Mouse (Mus musculus): ENCODE measurements around the gene Cyp26b1.

The Cyp26b1 gene

DNA sequence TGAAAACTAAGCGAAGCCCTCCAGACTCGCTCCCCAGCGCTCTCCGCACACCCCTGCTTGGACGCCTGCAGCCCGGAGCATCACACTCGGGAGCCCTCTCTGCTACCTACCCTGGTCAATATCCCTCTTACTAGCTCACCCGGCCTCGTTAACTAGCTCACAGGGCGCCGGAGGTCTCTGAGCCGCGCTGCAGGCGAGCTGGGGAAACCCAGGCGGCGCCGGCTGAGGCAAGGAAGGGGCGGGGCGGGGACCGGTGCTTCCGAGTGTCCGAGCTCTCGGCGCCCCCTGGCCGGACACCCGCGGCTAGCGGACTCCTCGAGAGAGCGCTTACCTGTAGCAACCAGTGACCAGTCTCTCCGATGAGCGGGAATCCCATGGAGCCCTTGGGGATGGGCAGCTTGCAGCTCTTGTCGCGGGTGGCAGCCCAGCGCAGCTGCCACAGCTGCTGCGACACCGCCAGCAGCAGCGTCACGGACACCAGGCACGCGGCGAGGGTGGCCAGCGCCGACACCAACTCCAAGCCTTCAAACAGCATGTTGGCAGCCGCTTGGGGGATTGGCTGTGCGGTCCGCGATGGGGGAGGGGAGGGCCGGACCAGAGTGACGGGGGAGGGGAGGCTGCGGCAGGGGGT lies 6.1 kb downstream of the Cyp26b1 start:
- DNase-seq (ENCODE audit: low spot score): peak; percentile 80

DNA sequence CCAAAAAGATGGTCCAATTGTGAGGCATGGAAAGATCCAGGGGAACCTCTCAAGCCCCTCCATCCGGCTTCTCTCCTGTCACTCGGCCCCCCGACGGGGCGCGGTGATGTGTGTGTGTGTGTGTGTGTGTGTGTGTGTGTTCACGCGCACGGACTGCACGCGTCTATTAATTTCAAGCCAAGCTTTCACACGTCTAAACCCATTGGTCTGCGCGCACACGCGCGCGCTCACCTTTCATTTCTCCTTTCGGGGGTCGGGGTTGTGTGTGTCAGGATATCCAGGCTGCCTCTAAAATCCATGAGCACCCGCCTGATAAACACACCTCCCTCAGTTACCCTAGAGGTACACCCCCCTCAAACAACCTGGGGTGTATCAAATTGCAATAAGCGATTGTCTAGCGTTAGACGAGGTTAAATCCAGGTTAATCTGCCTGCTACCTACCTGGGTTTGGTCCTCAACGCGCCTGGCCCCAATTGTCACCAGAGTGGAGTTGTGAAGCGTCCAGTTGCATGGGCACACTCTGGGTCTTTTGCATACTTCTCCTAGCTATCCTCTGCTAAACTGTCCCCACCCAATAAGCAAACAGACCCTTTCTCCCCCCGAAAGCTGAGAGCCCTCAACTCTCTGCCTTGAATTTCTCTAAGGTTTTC lies 7.0 kb downstream of the Cyp26b1 start:
- DNase-seq (ENCODE audit: low spot score): peak; percentile 56

DNA sequence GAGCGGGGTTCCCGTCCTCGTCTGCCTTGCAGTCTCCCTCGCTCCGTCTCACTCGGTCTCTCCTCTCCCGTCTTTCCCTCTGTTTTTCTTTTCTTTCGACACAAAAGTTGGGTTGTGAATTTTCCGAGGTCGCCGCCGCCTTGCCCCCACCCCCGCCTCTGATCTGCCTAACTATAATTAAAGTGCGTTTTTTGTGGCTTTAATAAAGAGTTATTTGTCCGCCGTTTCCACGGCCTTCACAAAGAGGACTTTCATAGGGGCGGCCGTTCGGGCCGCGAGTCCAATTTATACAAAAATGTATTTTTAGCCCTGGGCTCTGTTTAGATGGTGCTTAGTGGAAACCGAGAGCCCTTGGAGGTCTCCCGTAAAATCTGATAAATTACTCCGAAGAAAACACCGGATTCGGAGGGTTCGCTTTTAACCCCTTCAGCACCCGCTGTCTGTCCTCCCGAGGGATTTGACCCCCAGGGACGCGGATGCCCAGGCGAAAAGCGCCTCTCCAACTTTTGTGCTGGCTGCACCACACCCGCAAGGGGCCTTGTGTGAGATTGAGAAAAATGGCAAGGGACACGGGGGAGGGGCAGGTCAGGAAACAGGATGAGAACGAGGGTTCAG lies 7.9 kb downstream of the Cyp26b1 start:
- DNase-seq (ENCODE audit: low spot score): peak; percentile 67

DNA sequence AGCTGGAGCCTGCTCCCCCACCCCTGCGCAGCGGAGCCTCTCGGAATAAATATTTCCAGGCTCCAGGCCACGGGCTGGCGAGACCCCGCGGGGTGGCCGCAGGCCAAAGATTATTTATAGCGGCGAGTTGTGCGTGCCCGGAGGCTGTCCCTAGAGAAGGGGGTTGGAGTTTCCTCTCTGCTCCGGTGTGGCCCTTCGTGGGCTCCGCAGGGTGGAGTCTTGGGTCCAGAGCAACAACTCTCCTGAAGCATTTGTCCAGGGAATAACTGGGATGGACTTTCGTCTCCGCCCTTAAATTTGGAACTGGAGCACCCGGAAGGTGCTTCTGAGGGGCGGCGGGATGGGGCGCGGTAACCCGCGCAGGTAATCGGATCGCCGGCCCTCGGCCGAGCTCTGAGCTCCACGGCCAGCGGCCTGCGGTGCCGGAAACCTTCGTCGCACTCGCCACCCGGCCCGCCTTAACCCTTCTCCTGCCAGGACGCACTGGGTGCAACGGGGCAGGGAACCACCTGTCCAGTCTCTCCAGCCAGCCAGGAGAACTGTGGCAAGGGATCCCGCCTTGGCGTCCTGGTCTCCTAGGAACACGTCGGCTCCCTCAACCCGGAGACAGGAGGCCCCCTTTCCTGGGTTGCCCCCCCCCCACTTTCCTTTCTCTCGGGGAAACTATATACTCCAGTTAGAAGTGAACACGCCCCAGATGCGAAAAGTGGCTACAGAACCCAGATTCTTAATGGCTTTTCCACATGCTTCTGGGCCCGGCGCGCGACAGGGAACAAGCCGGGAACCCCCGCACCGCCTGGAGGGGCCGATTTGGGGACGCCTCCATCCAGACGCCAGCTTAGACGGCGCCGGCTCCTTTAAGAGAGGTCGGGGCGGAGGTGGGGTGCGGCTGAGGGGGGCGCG lies 8.7 kb downstream of the Cyp26b1 start:
- DNase-seq (ENCODE audit: low spot score): peak; percentile 71

DNA sequence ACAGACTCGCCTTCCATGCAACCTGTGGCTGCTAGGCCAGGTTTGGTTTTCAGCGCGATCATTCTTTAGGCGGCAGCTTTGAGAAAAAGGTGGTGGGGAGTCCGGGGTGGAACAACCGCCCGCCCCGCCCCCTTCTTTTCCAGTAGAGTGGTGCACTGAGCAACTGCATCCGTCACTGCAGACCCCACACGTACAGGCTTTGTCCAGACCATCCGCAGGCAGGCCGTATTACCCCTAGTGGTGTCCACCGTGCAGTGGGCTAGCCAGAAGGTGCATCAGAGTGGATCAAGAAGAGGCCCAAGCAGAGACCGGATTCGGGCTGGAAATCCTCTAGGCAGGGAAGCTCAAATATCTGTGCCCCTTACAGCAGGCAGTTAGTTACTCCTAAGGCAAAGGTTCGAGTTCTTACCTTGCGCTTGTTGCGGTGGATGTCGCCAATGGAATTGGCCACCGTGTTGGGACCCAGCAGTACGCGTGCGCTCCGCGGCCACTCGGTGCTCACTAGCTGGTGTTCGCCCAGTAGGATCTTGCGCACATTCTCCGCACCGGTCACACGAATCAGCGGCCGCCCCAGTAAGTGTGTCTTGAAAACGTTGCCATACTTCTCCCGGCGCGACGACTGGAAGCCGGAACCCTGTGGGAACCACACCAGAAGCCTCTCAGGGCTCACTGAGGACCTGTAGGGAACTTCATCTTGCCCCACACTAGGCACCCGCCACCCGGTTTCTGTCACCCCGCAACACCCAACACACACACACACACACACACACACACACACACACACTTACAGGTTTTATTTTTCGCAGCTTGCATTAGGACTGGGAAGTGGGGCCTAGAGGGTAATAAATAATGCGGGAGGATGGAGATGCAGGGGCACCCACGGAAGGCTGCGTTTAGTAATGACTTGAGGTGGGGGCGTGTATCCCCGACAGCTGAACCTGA lies 9.6 kb downstream of the Cyp26b1 start:
- peak; percentile 79 for DNase-seq (ENCODE audit: low spot score)

DNA sequence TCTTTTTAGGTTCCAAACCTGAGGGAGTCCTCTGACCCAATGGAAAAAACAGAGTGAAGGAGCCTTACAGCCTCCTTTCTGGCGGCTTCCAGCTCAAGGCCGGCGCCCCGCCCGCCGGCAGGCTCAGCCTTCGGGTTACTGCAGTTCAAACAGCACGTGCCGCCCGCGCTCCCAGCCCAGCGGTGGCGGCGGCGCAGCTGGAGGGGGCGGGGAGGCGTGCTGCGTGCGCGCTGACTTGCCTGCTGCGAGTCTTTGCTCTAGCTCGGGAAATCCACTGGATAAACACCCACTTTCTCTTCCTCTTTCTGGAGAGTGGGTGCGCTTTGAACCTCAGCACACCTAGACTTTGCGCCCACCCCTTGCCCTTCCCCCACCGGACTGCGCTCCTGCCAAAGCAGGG lies 10.3 kb downstream of the Cyp26b1 start:
- DNase-seq (ENCODE audit: low spot score): peak; percentile 89

DNA sequence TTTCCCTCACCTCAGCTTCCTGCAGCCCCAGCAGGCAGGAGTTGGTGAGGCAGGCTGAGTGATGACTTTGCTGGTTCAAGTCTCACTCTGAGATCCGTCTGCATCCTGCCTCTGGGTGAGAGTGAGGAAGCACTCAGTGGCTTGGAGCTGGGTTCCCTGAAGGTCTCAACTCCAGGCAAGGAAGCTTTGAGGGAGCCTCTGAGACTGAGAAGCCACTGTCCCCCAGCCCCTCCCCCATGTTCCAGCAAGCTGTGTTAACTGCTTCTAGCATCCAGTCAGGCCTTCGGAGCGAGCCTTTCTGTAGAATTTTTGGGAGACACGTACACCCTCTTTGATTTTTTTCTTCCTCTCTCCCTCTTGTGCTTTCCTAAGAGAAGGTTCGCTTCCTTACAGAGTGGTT lies 10.9 kb downstream of the Cyp26b1 start:
- DNase-seq (ENCODE audit: low spot score): peak; percentile 71

DNA sequence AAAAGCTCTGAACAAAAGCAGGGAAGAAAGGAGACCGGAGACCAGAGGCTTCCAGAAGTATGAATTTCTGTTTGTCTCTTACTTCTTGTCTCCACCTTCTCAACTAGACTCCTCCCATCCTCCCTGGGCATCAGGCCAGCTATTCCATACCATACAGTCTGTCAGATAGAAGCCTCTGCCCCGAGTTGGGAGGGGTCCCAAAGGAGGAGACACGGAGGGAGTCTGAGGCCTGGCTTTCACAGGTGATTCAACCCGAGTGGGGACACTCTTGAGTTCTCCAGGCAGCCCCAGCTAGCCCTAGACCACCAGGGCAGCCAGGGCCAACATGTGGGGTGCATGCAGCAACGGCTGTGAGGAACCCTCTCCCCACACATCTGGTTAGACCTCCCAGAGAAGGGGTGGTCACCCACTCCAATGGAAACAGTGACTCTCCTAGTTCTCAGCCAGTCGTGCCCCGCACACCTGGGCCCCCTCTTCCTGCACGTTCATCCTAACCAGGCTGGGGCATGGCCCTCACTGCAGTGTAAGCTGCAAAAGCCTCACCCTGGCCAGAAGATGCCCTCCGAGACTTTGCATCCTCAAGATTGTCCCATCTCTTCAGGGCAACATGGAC lies 11.8 kb downstream of the Cyp26b1 start:
- DNase-seq (ENCODE audit: low spot score): peak; percentile 73

DNA sequence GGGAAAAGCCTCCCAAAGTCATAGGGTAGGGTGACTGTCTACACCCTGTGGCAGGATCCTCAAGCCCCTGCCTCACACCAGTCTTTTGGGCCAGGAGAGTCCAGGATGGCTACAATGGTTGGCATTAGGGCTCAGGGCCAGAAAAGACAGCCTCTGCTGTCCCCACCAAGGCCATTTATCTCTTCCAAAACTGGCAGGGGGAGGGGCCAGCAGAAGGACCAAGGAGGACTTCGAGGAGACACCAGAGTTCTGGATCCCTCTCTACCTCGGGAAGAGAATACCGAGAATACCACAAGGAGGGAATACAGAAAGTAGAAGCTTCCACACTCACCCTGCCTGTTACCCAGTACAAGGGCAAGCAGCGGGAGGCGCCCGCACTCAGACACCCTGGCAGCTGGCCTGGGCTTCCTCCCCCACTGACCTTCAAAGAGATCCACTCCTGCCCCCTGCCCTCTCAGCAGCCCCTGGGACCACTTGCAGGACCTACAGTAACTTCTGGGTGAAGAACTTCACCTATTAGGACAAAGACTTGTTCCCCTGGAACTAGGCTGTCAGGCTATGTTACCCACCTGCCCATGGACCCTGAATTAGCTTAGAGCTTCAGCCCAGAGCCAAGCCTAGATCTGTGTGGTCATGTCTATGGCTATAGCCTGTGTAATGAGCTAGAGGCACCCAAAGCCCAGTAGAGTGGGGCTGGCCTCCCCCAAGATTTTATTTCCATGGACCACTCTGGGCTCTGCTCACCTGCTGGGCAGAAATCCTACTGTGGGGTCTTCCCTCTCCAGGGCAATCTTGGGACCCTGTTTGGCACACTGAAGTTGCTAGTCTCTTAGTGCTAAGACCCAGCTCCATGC lies 12.5 kb downstream of the Cyp26b1 start:
- DNase-seq (ENCODE audit: low spot score): peak; percentile 74

DNA sequence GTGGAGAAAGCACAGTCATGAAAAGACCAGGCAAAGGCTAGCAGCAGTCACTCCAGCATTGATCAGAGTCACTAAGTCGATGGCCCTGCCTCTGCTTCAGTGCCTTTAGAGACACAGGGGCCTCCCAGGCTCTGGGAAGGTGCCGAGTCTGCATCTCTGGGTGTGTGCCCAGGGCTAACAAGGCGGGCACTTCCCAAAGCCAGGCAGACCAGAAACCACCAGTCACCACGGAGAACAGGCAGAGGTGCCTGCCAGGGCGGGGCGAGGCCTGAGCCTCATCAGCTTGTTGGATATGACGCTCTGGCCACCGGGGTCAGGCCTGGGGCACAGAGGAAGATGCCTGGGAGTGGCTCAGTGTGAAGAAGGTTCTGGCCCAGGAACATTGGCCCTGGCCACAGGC lies 14.2 kb downstream of the Cyp26b1 start:
- DNase-seq (ENCODE audit: low spot score): no peak

DNA sequence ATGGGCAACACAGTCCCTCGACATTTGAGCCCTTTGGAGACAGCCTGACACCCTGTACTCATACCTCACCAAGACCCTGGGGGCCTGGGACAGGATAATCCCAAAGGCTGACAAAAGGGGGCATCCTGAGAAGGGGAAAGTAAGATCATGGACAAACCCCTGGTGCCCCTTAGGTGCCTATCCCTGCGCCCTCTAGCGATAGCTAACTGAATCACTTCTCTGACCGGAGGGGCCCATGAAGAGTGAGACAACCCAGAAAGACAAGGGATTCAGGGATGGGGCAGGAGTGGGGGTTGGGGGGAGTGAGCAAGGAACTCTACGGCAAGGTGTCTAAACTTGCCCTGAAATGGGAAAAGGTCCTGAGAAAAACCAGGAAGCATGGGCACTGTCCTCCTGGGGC lies 14.8 kb downstream of the Cyp26b1 start:
- DNase-seq (ENCODE audit: low spot score): no peak

DNA sequence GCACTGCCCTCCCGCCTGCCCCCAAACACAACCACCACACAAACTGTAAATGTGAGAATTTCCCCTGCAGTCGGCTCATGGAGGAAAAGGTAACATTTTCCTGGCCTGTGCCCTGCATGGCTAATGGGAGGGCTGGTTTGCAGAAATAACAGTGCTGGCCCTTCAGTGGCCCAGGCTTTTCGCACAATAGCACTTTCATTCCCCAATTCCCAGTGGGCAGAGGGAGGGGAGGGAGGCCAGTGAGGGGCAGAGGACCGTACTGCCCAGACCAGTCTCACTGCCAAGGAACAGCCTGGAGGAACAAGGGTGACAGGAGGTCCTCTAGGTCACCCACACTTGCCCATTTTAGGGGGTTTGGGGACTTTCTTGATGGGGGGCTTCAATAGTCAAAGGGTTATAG lies 15.8 kb downstream of the Cyp26b1 start:
- DNase-seq (ENCODE audit: low spot score): no peak

DNA sequence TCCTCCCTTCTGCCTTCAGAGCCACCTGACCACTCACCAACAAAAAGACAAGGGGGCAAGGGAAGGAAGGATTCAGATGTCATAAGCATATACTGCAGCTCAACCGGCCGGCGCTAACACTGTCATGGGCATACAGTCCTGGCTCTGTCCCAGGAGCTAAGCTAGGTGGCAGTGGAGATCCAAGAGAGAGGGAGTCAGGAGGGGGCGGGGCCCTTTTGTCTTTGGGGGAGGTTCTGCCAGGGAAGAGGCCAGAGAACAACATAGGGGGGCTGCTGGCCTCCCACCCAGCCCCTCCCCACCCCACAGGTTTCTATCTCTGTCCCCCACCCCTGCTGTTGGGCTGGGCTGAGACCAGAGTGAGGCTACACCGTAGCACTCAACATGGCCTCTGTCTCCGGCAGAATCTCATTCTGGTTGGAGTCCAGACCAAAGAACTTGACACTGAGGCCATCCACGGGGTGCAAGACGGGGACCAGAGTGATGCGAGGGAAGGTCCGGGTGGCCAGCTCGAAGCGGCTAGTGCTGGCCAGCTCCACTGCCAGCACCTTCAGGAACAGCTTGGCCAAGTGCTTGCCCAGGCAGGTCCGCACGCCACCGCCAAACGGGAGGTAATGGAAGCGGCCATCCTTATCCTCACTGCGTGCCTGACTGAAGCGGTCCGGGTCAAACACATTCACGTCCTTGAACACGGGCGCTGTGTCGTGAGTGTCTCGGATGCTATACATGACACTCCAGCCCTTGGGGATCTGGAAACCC lies 19.6 kb downstream of the Cyp26b1 start:
- DNase-seq (ENCODE audit: low spot score): peak; percentile 66

DNA sequence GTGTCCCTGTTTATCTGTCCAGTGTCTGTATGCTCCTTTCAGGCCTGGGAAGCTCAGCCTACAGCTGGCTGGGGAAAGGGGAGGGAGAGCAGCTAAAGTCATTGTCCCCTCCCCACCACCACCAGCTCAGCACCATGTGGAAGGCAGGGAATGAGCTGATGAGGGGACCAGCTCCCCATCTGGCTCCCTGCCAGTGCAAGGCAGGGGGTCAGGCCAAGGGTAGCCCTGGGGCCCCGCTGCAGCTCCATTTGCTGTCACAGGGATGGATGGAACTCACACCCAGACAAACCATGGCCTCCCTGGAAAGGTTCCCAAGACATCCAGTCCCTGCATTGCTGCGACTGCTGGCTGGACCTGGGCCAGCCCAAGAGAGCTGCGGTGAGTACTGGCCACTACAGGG lies 23.7 kb downstream of the Cyp26b1 start:
- peak; percentile 75 for DNase-seq (ENCODE audit: low spot score)

DNA sequence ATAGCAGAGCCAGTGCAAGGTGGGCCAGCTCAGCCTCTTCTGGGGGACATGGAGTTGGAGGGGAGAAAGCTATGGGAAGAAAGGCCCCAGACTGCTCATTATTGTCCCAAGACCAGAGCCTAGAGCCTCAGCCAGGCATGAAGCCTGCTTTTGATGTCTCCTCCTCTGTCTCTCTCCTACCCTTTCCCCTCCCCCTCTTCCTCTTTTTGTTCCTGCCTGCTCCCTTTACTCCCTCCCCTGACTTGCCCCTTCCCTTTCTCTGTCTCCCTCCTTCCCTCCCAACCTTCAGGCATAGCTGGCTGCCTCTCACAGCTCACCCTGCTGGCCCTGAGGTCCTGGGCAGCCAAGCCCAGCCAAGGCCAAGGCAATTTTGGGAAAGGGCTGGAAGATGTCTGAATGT lies 24.1 kb downstream of the Cyp26b1 start:
- no peak for DNase-seq (ENCODE audit: low spot score)

DNA sequence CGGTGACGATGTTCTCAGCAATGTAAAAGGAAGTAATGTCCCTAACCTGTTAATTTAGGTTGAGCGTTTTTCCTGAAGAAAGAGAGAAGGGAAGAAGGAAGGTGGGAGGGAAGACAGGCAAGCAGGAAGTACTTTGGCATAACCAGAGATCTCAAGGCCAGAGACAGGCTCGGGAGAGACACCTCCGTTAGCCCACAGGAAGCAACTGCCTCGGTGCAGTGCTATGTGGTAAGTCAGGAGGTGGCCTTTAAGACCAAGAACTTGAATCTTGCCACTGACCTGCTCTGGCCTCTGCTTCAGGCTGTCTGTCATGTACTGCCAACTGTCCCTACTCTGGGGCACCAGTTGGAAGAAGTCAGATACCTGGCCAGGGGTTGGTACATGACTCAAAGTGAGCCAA lies 24.8 kb downstream of the Cyp26b1 start:
- no peak for DNase-seq (ENCODE audit: low spot score)

DNA sequence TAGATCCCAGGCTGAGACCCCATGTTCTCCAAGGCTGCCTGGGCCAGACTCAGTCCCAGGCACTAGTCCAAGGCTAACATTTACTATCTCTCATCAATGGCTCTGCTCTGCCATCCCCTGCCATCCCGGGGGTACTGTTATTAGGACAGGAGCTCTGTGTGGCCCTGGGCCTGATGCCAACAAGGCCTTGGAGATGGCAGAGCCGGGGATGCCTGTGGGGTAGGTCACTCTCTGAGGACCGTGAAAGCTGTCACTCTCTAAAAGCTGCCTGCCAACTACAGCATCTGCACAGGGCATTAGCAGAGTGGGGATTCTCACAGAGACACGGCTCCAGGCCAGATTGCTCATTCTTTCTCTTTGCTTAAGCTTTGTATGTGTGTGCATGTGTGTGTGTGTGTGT lies 26.0 kb downstream of the Cyp26b1 start:
- DNase-seq (ENCODE audit: low spot score): no peak

DNA sequence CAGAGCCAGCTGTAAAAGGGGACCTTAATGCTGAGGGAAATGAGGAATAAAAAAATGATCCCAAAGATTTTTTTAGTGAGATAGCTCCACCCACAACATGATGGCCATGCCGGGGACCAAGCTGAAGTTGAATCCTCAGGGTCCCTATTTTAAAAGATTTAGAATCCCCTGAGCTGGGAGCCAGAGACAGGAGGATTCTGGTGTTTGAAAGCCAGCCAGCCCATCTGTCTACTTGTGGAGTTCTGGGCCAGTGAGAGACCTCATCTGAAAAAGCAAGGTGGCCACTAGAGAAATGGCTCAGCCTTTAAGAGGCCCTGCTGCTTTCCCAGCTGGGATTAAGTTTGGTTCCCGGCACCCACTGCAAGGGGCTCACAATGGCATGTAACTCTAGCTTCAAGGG lies 26.9 kb downstream of the Cyp26b1 start:
- no peak for DNase-seq (ENCODE audit: low spot score)

DNA sequence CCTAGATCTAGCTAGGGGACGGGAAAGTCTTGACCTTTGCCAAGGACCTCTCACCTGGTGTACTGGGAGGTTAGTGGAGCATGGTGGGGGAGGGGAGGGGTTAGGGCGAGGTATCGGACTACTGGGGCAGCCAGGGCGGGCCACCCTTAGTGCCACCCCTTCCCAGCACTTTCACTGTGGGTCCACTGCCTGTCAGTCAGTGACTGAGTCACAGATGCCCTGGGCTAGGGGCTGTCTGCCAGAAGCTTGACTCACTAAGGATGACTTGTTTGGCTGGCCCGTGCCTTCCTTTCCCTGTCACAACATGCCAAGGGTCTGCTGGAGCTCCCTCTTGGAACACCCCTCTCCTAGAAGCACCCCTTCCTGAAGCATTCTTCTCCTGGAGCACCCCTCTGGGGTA lies 28.5 kb downstream of the Cyp26b1 start:
- DNase-seq (ENCODE audit: low spot score): no peak

Data from testis, postnatal 10 days (tissue).